Mouse (Mus musculus): ENCODE results near the gene Baz2b.

Baz2b gene

DNA sequence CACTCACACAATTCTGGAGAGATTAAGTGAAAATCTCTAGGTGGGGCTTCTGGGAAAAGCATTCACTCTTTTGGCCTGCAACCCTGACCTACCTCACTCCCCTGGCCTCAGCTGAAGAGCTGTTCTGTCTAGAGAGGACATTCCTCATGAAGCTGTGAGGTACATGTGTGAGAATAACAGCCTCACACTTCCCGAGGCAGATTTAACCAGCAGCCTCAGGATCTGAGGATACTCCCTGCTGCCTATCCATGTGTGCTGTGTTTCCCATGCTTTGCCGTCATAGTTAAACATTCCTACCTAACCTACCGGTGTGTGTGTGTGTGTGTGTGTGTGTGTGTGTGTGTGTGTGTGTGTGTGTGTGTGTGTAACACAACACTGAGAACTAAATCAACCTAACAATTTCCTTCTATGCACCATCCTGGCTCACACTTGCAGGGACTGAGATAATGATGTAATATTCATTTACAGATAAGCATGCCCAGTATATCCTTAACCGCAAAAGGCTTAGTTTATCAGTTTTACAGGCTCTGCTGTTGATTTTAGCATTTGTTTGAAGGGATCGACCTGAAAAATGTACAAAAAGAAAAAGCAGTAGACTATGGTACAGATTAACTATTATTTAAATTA, 206.5 kb downstream of the Baz2b start:
- DNase-seq (ENCODE audit: low spot score in 2 of 2): no peak

DNA sequence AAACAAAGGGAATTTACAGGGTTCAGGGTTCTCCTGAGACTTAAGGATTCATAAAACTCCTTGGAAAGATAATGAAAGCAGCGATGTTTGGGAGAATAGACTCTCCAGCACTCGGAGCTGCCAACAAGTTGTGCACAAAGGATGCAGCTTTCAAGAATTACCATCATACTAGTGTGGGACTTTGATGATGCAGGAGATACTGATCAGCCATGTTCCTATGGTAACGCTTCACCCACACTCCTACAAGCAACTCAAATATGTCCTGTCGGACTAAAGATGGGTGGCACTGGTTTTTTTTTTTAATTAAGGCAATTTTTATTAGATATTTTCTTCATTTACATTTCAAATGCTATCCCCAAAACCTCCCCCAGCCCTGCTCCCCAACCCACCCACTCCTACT, 209.4 kb downstream of the Baz2b start:
- DNase-seq (ENCODE audit: low spot score in 2 of 2): no peak

DNA sequence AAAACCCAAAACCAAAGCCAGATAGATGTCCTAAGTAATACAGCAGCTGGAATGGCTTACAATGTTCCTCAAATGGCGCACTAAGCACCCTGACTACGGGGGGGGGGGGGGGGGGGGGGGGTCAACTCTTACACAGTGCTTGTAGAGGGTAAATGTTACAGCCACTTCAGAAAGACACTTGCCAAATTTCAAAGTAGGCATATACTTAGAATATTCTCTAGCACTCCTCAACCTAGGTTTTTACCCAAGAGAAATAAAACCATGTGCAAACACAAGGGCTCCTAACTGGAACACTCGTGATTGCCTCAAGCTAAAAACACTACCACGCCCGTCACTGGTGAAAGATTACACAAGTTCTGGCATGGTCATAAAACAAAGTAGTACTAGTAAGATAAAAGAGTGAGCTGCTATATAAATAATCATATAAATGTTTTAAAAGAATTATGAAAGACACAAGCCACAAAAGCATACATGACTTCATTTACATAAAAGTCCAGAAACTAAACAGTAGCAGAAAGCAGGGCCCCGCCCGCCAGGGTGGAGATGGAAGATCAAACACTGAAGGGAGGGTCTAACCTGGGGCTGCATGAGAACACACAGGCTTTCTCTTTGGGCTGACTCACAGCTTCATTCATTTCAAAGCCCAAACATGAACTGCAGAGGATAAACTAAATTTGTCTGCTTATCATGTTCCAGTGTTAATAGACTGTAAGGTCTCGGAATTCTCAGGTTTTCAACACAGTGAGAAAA, 212.0 kb downstream of the Baz2b start:
- no peak for DNase-seq (ENCODE audit: low spot score in 2 of 2)

DNA sequence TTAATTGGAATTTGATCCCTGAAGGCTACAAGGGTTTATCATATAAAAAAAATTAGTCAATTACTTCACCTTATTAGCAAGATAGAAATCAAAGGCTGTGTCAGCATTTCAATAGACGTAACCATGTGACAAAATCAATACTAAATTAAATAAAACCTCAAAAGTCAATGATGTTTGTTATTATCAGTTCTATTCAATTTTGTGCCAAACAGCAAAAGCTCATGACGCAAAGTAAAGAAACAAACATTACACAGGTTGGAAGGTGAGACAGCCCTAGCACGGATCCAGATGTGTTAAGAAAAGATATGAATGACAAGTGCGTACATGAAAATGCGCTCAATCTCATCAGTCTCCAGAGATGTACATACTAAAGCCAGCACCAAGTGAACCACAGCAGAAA, 212.7 kb downstream of the Baz2b start:
- no peak for DNase-seq (ENCODE audit: low spot score in 2 of 2)

DNA sequence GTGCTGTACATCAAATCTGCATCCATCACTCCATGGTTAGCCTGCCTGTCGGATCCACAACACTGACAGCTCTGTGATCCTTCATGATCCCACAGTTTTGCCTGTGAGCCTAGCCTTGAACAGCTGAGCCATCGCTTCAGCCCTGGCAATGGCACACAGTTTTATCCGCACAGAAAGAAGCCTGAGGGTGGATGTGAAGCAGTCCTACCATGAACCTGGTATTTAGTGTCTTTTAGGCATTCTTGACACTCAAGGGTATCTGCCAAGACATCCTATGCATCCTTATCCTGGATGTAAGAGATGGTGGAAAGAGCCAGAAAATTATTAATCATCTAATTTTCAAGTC, 216.5 kb downstream of the Baz2b start:
- no peak for DNase-seq (ENCODE audit: low spot score in 2 of 2)

DNA sequence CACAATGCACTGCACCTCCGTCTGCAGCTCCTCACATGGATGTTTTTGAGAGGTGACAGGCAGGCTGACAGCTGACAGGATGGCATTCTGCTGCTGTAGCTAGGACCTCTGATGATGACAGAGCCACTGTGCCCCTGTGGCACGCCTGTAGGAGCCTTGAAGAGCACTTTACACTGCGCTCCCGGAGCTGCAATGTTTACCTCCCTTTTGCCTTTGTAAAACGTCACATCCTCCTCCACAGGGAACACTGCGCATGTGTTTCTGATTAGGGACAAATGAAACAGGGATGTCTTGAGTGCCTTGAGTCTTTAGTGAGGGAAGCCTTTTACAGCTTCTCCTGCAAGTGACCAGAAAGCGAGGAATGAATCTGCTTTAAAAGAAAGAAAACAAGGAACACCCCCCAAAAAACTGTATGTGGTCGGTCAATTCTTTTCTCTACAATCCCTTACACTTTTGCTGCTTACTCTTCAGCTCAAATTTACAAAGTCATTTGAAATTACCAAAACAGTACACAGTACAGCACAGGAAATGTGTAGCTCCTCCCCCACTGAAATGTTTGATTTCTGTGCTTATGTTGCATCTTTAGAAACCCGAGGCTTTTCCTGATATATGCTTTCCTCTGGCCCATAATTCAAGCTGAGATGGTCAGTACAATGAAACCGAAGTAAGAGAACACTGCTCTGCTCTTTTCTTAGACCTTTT, 217.0 kb downstream of the Baz2b start:
- no peak for DNase-seq (ENCODE audit: low spot score in 2 of 2)

DNA sequence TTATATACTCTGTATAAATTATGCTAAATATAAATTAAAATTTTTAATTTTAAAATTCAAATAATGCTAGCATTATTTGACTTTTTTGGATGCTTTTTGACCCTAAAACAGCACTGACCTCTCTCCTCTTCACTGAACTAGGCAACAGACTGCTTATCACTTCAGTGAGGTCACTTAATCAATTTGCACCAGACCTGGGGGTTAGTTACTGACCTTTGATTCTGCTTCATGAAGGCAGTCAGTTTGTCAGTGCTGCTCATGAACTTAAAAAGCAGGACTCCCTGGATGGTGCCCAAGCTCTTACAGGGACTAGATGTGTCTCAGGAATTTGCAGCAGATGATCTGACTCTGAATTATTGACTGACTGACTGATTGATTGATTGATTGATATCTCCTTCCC, 217.9 kb downstream of the Baz2b start:
- DNase-seq (ENCODE audit: low spot score in 2 of 2): no peak

DNA sequence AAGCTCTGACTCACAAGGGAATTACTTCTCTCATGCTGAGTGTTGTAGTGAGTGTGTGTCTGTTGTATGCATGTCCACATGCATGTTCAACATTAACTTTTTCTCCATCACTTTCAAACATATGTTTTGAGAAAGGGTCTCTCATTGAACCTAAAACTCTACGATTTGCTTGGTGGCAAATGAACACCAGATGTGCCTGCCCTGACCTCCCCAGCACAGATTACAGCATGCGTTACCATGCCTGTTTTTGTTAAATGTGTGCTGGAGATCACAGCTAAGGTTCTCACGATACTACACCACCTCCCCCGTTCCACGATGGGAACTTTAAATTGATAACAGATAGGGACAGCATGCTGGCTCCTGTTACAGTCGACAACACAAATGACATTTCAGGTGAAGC, 222.1 kb downstream of the Baz2b start:
- no peak for DNase-seq (ENCODE audit: low spot score in 2 of 2)

DNA sequence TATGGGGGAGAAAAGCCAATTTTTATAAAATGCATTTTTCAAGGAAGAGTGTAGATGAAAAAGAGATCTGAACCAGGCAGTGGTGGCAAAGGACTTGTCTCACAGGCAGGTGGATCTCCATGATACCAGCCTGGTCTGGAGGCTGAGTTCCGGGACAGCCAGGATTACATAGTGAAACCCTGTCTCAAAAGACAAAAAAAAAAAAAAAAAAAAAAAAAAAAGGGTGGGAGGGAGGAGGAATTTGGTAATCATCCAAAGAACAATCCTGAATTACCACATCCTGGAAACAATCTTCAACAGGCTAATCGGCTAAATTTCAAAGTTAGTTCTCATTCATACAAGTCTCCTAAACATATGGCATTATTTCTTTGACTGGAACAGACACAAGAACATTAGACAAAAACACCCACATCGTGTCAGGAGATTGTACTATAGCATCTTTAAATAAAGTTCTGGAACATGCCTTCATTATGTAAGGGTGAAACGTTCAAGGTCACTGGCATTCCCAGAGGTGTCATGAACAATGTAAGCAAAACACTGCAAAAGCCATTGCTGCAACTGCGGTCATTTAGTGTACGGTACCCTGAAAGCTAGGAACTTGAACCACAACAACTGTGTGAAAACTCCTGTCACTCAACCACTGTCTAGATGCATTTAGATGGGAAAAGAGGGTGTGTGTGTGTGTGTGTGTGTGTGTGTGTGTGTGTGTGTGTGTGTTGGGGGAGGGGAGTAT, 230.0 kb downstream of the Baz2b start:
- no peak for DNase-seq (ENCODE audit: low spot score in 2 of 2)

DNA sequence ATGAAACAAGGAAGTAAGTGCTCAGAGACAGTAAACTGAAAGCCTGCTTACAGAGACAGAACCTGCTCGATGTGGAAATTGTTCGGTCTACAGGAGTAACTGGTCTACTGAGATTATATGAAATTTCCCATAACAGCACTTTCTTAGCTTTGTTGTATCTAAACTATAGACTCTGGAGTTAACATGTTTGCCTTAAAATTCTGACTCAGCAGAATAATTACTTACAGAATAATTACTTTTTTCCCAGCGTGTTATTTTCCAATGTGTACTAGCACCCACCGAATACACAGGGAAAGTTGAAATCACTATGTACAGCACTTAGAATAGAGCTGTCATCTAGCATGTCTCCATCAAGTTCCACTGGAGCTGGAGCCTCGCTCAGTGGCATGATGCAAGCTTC, 233.0 kb downstream of the Baz2b start:
- no peak for DNase-seq (ENCODE audit: low spot score in 2 of 2)

DNA sequence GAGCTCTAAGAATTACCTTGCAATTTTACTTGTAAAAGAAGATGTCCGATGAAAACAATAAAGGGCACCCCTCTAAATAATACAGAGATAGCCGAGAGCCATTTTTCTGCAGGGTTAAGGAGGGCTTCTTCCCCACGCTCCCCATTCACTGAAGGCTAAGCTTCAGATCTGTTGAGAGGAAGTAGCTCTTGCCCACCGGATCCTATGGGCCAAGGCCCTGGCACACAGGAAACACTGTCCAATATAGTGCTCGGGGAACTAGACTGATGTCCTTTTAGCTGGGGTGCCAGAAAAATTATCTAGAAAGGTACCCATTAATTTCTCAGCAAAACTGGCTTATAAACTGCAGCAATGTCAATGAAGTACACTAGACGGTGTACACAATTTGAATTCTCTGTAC, 233.9 kb downstream of the Baz2b start:
- DNase-seq (ENCODE audit: low spot score in 2 of 2): no peak

DNA sequence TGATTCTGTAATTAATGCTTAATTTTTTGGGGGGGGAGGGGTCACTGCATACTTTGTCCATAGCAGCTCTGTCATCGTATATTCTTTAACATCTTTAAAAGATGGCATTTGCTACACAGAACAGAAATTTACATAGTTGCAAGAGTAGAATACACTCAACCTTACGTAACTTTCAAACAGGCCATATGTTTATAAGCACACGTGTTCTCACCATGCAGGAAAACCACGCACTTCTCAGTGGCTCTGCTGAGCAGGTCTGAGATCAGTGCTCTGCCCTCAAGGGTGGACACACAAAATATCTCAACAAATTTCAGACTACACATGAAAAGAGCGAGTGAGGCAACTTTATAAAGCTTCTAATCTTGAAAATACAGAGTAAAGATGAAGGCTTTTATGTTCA, 235.7 kb downstream of the Baz2b start:
- no peak for DNase-seq (ENCODE audit: low spot score in 2 of 2)

DNA sequence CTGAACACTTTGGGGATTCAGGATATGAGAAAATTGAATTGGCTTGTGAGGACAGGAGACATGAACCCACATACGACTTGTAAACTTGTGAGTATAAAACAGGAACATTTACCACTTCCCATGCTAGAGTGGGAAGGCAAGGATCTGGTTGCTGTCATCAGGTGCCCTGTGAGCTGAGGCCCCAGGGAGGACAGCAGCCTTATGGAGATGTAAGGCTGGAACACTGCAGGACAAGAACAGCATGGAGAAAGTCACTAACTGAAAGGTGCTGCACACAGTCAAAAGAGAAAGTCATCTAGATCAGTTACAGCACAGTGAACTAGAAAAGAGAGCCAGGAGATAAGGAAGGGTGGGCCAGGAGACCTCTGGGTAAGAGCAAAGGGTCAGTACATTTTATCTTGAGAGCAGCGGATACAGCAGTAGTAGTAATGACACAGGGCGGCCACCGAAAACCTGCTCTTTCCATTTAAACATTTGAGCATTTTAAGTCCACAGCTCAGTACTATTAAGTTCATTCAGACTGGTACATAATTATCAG, 236.5 kb downstream of the Baz2b start:
- no peak for DNase-seq (ENCODE audit: low spot score in 2 of 2)

DNA sequence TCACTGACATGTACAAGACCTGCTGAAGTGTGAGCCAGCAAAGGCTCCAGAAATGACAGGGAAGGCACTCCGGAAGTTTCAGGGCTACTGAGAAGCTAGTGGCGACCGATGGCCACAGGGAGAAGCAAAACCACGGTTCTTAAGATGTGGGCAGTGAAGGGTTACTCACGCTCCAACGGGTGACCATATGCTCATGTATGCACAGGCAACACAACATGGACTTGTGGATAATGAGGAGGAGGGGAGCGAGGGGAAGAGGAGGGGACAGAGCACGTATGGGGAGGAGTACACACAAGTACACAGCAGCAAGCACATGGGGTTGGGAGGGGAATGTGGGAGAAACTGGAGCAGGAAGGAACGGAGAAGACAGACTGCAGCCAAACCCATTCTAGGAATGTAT, 239.1 kb downstream of the Baz2b start:
- DNase-seq (ENCODE audit: low spot score in 2 of 2): no peak

DNA sequence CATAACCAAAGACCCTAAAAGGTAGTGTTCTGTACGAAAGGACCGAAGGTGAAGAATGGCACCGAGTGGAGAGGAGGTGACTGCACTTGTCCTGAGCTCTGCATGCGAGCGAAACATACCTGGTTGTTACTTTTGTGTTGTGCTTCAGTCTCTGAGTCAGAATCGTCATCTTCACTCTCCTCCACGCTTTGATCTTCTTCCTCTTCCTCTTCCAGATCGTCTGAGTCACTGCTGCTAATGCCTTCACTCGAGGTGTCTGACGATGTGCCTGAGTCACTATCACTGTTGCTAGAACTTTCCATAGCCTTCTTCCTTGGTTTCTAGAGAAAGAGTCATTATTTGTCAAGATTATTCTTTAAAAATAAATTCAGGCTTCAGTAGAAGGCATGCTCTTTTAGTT, 240.5 kb downstream of the Baz2b start:
- no peak for DNase-seq (ENCODE audit: low spot score in 2 of 2)

DNA sequence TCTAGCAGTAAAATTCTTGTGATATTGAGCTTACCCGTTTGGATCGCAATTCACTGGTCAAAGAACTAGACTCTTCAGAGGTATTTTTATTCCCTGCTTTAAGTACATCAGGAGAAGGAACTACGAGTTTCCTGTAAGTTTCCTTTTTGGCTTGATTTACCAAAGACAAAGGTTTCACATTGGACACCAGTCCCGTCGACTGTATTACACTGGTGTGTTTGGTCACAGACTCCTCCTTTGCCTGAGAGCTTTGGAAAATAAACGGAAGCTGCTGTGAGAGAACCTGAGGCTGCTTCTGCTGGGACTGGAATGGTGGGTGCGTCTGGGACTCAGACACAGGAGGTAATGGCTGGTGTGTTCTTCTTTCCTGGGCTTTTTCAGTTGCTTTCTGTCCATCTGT, 241.0 kb downstream of the Baz2b start:
- no peak for DNase-seq (ENCODE audit: low spot score in 2 of 2)

DNA sequence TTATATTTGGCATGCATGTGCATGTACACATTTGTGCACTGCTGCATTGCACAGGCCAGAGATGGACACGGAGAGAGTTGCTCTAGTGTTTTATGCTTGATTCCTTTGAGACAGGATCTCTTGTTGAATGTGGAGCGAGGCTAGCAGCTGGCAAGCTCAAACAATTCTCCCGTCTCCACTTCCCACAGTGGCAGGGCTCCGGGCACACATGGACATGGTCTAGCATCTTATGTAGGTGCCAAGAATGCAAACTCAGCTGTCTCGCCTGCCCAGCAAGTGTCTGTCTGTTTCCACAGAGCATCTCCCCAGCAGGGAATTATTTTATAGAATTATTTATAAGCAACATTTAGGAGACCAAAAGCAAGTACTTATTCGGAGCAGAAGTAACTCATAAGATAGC, 243.2 kb downstream of the Baz2b start:
- no peak for DNase-seq (ENCODE audit: low spot score in 2 of 2)

DNA sequence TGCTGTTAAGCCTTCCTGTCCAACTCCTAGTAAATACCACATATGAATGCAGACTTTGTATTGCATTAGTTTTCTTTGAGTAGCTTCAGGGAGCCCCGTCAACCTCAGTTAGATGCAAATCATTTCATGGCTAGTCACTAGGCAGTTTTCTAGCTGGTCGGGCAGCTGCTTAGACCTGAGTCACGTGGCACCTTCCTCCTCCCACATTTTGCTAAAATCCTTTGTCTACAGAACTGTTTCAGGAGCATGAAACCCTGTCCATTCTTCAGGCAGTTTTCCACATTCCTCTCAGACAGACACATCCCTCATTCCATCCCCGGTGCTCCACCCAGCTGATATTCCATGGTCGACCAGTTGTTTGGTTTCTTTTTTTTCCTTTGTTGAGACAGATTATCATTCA, 246.6 kb downstream of the Baz2b start:
- no peak for DNase-seq (ENCODE audit: low spot score in 2 of 2)

DNA sequence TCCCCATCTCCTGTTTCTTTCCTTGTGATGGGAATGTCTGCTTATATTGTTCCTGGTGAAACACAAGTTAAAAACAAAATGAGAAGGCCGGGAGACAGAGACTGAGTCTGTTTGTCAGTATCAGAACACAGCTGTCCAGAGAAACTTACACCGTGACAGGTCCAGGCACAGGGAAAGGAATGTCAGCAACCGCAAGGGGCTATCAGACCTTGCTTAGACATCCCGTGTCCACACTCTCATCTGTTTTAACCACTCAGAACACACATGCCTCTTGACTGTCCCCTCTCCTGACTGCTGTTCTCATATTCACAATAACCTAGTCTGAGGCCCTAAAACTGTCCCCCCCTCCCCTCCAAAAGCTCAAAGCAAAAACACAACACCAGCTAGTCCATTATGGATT, 247.1 kb downstream of the Baz2b start:
- DNase-seq (ENCODE audit: low spot score in 2 of 2): no peak

DNA sequence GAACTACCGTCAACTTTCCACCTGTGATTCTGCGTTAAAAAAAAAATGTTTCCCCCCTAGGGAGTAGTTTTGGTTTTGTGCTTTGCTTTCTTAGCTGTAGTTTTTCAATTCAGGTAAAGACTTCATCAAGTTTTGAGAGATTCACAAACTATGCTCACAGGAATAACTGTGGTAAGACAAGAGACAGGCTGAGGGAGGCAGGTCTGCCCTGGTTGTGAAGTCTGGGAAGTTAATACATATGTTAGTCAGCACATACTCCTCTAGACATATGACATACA, 249.2 kb downstream of the Baz2b start:
- DNase-seq (ENCODE audit: low spot score in 2 of 2): no peak

DNA sequence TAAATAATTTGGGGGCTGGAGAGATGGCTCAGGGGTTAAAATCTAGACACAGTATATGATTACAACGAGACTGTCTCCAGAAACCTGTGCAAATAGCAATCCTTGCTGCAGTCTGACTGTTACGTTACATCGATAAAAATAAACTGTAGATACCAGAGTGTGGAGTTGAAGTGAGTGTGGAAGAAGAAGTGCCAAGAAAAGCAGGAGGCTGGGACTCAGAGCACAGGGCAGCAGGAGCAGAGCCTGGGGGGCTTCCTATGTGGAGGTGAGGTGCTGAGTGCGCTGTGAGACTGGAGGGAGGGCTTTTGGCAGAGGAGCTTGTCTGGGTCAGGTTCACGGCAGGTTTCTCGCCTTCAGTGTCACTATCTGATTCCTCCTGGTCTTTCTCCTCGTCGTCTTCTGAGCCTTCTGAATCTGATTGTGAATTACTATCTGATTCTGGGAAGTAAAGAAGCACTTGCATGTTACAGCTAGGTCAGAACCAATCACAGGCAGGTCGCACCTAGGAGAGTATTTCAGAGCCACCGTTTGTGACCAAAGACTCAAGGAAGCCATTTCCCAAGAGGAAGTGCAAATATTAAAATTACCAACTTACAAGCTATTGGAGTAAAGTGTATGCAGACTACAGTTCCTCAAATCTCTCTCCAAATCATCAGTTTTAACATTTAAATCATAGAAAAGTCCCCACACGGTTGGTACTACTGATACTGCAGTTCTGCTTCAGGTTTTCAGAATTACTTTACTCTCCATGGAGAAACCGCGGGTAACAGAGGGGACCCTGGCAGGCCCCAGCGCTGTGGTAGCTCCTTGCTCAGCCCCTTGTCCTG, 249.8 kb downstream of the Baz2b start:
- no peak for DNase-seq (ENCODE audit: low spot score in 2 of 2)

DNA sequence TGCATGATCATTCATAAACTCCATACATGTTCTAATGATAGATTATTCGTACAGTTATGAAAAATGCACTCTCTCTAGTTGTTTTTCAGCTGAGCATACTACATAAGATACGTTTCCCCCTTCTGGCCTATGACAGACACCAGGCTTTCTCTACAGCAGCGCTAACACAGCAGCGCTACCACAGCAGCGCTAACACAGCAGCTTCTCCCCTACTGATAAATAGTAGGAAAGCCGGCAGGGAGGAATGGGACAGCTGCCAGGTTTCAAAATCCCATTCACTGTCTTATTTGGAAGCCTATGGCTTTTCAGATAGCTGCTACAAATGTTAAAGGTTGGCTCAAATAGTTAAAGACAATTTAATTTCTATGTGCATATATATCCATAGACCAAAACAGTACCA, 251.1 kb downstream of the Baz2b start:
- DNase-seq (ENCODE audit: low spot score in 2 of 2): no peak
